Comparison of ENCODE assay signal across 8 mouse cellular contexts in the genomic region with DNA sequence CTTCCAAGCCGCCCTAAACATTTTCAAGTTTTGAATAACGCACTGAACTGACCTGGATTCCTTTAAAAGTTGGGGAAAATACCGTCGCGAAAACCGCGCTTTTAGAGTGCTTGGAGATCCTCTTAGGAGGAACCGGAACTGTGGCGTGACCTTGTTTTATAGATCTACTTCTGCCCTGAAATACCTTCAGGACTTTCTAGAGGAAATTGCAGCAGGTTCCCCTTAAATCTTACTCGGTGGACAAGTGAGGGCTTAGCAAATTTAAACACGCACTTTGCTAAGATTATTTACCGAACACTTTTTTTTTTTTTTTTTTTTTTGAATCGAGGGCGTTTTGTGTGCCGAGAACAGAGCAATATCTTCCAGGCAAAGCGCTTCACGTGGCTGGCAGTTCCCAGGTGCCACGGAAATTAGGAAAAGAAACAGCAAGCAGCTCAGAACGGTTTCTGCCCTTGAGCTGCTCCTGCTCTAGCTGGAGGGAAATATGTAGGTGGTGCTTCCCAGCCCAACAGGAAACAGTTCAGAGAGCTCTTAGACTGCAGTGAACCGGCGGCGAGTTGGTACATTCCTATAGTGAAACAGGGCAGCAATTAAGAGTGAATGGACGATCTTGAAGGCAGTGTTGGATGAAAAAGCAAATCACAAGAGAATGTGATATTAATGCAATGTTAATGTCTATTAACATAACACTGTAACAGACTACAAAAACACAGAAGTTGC.
DNase-seq lines count a peak whose midpoint lies in the region; ATAC-seq and TF ChIP-seq lines count a peak whose summit lies in the region.

No protein-coding gene starts in this region.

- no peaks in the 10 kb centered on the region for H3K9me3 ChIP-seq in ES-Bruce4 (replicated peaks; ENCODE audit: control insufficient read depth, insufficient read depth, low read length, poor library complexity, severe bottlenecking)
- H3K9me3 ChIP-seq in forebrain, embryonic 13.5 days (replicated peaks), result no peaks in the 10 kb centered on the region
- no peaks in the 10 kb centered on the region for H3K9me3 ChIP-seq in megakaryocyte, embryonic 14.5 days
- H3K9me3 ChIP-seq in stomach, embryonic 14.5 days (ENCODE audit: control insufficient read depth, low read depth, low read length), result no peaks in the 10 kb centered on the region

- under 1% methylated on average over 23 of the region's 23 CpGs for WGBS in forebrain, embryonic 13.5 days
- WGBS in stomach, embryonic 14.5 days, result under 1% methylated on average over 23 of the region's 23 CpGs

- no peak for TF ChIP-seq EP300 in ES-Bruce4 (IDR thresholded peaks at IDR 0.05; ENCODE audit: insufficient read depth, low read depth, low read length)

- peak; percentile 96 for DNase-seq in brain, adult 2 months (ENCODE audit: low read depth, low spot score)
- peak; percentile 47 for DNase-seq in induced T-regulatory cell, adult 2 months (ENCODE audit: low read depth)
- DNase-seq in left cerebral cortex, adult 8-10 months (ENCODE audit: low spot score in 2 of 2), result peak; percentile 53 to 63
- no peak for DNase-seq in gastrocnemius, postnatal 14 days

- intact Hi-C loops in gastrocnemius, postnatal 14 days (cut with DNase I; ENCODE audit: low total_unique reads), result loop anchor here (10.0 kb wide), 1 partner anchor 634 kb away; no protein-coding TSS in a partner anchor

- no peak for ATAC-seq in forebrain, embryonic 13.5 days
- no peak for ATAC-seq in stomach, embryonic 14.5 days (ENCODE audit: insufficient number of reproducible peaks, insufficient read depth, low FRiP score, low read depth)

- no peak overlapping the region for H3K27ac ChIP-seq in ES-Bruce4 (ENCODE audit: insufficient read depth, low read length)
- H3K27ac ChIP-seq in forebrain, embryonic 13.5 days, result peak overlapping the region; percentile 99
- no peak overlapping the region for H3K27ac ChIP-seq in stomach, embryonic 14.5 days (ENCODE audit: low read length)

- no peak for TF ChIP-seq POLR2A in ES-Bruce4 (IDR thresholded peaks at IDR 0.05; ENCODE audit: insufficient read depth, low read length)

- peak overlapping the region; percentile 51 for H3K9ac ChIP-seq in ES-Bruce4 (ENCODE audit: low read depth, poor library complexity, severe bottlenecking)
- peak overlapping the region; percentile 93 for H3K9ac ChIP-seq in forebrain, embryonic 13.5 days
- 0 out of 2 replicates have a peak overlapping the region, but pooled peaks have one; percentile 12 for H3K9ac ChIP-seq in stomach, embryonic 14.5 days (replicated peaks; ENCODE audit: low read depth, low read length)

- peaks cover 8% of the 10 kb centered on the region; the same call in 1 of the 2 replicates for H3K27me3 ChIP-seq in ES-Bruce4 (ENCODE audit: control insufficient read depth, insufficient read depth, low read length, poor library complexity, severe bottlenecking)
- no peaks in the 10 kb centered on the region for H3K27me3 ChIP-seq in forebrain, embryonic 13.5 days
- H3K27me3 ChIP-seq in megakaryocyte, embryonic 14.5 days (replicated peaks), result peaks cover 44% of the 10 kb centered on the region
- H3K27me3 ChIP-seq in stomach, embryonic 14.5 days (ENCODE audit: control insufficient read depth, insufficient read depth, low read length), result peaks cover 17% of the 10 kb centered on the region

- H3K4me2 ChIP-seq in forebrain, embryonic 13.5 days, result peak overlapping the region; percentile 79
- H3K4me2 ChIP-seq in stomach, embryonic 14.5 days (replicated peaks; ENCODE audit: low read depth, low read length), result peak overlapping the region; percentile 69

- H3K36me3 ChIP-seq in ES-Bruce4 (ENCODE audit: control insufficient read depth, insufficient read depth, low read length, poor library complexity, severe bottlenecking), result no peaks in the 10 kb centered on the region
- H3K36me3 ChIP-seq in forebrain, embryonic 13.5 days (ENCODE audit: poor library complexity, severe bottlenecking), result no peaks in the 10 kb centered on the region
- no peaks in the 10 kb centered on the region for H3K36me3 ChIP-seq in megakaryocyte, embryonic 14.5 days (replicated peaks; ENCODE audit: low read length)
- no peaks in the 10 kb centered on the region for H3K36me3 ChIP-seq in stomach, embryonic 14.5 days (ENCODE audit: control insufficient read depth, insufficient read depth, low read length)

- H3K4me1 ChIP-seq in ES-Bruce4 (ENCODE audit: control insufficient read depth, insufficient read depth, low read length), result no peaks in the 10 kb centered on the region
- peaks cover 53% of the 10 kb centered on the region for H3K4me1 ChIP-seq in forebrain, embryonic 13.5 days
- H3K4me1 ChIP-seq in megakaryocyte, embryonic 14.5 days, result peaks cover 46% of the 10 kb centered on the region
- no peaks in the 10 kb centered on the region for H3K4me1 ChIP-seq in stomach, embryonic 14.5 days (ENCODE audit: control insufficient read depth, insufficient read depth, low read length)

- no peak for TF ChIP-seq CTCF in ES-Bruce4 (IDR thresholded peaks at IDR 0.05; ENCODE audit: low read depth, low read length)

- peak overlapping the region; percentile 81 for H3K4me3 ChIP-seq in ES-Bruce4 (ENCODE audit: low read depth, low read length)
- H3K4me3 ChIP-seq in forebrain, embryonic 13.5 days, result peak overlapping the region; percentile 53
- H3K4me3 ChIP-seq in megakaryocyte, embryonic 14.5 days (replicated peaks), result peak overlapping the region; percentile 91
- H3K4me3 ChIP-seq in stomach, embryonic 14.5 days (ENCODE audit: low read depth, low read length), result peak overlapping the region; percentile 33

Comparison
In these comparisons a context has a peak if more than half of its experiments do, and no peak if none do; other contexts are left out.
1. H3K4me3 ChIP-seq: peak in every context shown above with its lines; median percentile 91 in megakaryocyte, embryonic 14.5 days; 81 in ES-Bruce4; 53 in forebrain, embryonic 13.5 days; 33 in stomach, embryonic 14.5 days.
2. H3K9ac ChIP-seq: peak in every context shown above with its lines; median percentile 93 in forebrain, embryonic 13.5 days; 51 in ES-Bruce4; 12 in stomach, embryonic 14.5 days.